Mouse (Mus musculus) kidney, embryonic 14.5 days (tissue): ENCODE results near the gene Arhgap10. TPM values are rescaled to one million over a fixed set of nuclear protein-coding genes. Genes with fewer than 3 reads are reported as not detected.

ENCODE experiments used
- ATAC-seq: fragments of 200-750 bp; cut with Nextera tagmentation; 2 replicates; pipeline ENCODE4 v1.8.0; 2017; ENCODE audit warnings: moderate number of reproducible peaks, mild to moderate bottlenecking, moderate TSS enrichment, moderate library complexity; ENCODE audit not compliant: low FRiP score, low TSS enrichment
- H3K27ac ChIP-seq: fragments of 300-500 bp; sonication (generic); 2 replicates; pipeline ENCODE4 v1.5.1; 2014; ENCODE audit warnings: low read depth, mild to moderate bottlenecking, low read length, moderate library complexity, mixed read lengths
- H3K27me3 ChIP-seq: fragments of 300-500 bp; sonication (generic); 2 replicates; pipeline ENCODE4 v1.6.1; 2014; ENCODE audit warnings: mild to moderate bottlenecking, low read length; ENCODE audit not compliant: control insufficient read depth, insufficient read depth
- H3K36me3 ChIP-seq: fragments of 300-500 bp; sonication (generic); 2 replicates; pipeline ENCODE4 v1.6.1; 2014; ENCODE audit warnings: low read length, mixed read lengths; ENCODE audit not compliant: control insufficient read depth, insufficient read depth
- H3K4me1 ChIP-seq: fragments of 300-500 bp; sonication (generic); 2 replicates; pipeline ENCODE4 v1.6.1; 2014; ENCODE audit warnings: low read length, mixed read lengths; ENCODE audit not compliant: control insufficient read depth, insufficient read depth
- H3K4me2 ChIP-seq: fragments of 300-500 bp; sonication (generic); replicated peaks from 2 replicates; pipeline ENCODE4 v1.6.1; 2014; ENCODE audit warnings: low read depth, mild to moderate bottlenecking, low read length
- H3K4me3 ChIP-seq: fragments of 300-500 bp; sonication (generic); 2 replicates; pipeline ENCODE4 v1.5.1; 2014; ENCODE audit warnings: mild to moderate bottlenecking, low read length
- H3K9ac ChIP-seq: fragments of 300-500 bp; sonication (generic); 2 replicates; pipeline ENCODE4 v1.6.1; 2014; ENCODE audit warnings: low read depth, mild to moderate bottlenecking, low read length, moderate library complexity
- H3K9me3 ChIP-seq: fragments of 300-500 bp; sonication (generic); 2 replicates; pipeline ENCODE4 v1.6.1; 2016; ENCODE audit warnings: low read length; ENCODE audit not compliant: control insufficient read depth
- WGBS: fragments of 180-500 bp; shearing (Covaris S2); extraction: QIAGEN DNeasy Blood & Tissue Kit; methylation state at CpG from one replicate; pipeline ENCODE4 v1.1.7; 2014; 5-methylcytosine and 5-hydroxymethylcytosine counted together
- polyA plus RNA-seq: library from polyadenylated mRNA; unstranded; fragments of >200 nt; fragmentation: Nextera tagmentation; extraction: Ambion mirVana; gene quantifications from 2 replicates; pipeline ENCODE4 v1.2.1, GENCODE M21; 2014

Gene Arhgap10
- polyA plus RNA-seq, 1 experiment from 2014 or later: 29.4 TPM

DNA sequence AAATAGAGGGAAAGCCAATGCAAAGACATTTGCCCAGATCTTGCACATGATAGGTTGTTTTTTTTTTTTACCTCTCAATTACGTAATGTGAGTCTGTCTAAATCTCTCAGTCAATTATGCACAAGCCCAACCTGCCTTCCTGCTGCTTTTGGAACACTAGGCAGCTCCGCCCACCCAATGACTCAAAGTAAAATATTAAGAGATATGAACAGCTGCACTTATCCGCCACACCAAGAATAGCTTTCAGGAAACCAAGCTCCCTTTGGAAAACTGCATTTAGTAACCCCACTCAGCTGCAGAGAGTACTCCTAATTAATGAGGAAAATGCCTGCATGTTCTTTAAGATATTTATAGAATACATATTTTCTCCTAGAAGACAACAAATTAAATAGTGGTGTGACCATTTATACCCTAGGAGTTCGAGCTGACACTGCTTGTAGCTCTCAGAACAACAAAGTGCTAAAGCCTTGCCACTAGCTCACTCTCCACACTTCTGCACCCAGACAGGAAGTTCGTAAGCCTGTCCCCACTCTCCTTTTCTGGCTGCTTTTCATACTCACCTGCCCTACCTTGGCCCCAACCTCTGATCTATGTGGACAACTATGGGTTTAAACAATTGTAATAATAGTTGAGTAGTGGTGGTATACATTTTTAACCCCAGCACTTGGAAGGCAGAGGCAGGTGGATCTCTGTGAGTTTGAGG is 25.2 kb downstream of the Arhgap10 start:
- 73% methylated on average over 5 of the region's 5 CpGs for WGBS
- H3K27ac ChIP-seq: no peak overlapping the region
- H3K4me1 ChIP-seq: peaks cover 42% of the 10 kb centered on the region
- no peak for ATAC-seq
- no peaks in the 10 kb centered on the region for H3K9me3 ChIP-seq
- H3K4me3 ChIP-seq: no peak overlapping the region
- no peak overlapping the region for H3K9ac ChIP-seq
- H3K27me3 ChIP-seq: no peaks in the 10 kb centered on the region
- no peaks in the 10 kb centered on the region for H3K36me3 ChIP-seq
- no peak overlapping the region for H3K4me2 ChIP-seq

GRCm38 (mm10) chr8:77491231-77491923 is 26.4 kb downstream of the Arhgap10 start:
- Histone ChIP-seq H3K4me3 (no peak overlapping the region), H3K36me3 (no peaks in the 10 kb centered on the region), H3K4me1 (peaks cover 37% of the 10 kb centered on the region), H3K27ac (peak overlapping the region; percentile 17; the same call in 1 of the 2 replicates), H3K9ac (no peak overlapping the region), H3K9me3 (no peaks in the 10 kb centered on the region), H3K4me2 (no peak overlapping the region), H3K27me3 (no peaks in the 10 kb centered on the region)
- WGBS: 93% methylated on average over 10 of the region's 10 CpGs
- ATAC-seq: 0 out of 2 replicates have a peak, but pooled peaks have one; percentile 26

DNA sequence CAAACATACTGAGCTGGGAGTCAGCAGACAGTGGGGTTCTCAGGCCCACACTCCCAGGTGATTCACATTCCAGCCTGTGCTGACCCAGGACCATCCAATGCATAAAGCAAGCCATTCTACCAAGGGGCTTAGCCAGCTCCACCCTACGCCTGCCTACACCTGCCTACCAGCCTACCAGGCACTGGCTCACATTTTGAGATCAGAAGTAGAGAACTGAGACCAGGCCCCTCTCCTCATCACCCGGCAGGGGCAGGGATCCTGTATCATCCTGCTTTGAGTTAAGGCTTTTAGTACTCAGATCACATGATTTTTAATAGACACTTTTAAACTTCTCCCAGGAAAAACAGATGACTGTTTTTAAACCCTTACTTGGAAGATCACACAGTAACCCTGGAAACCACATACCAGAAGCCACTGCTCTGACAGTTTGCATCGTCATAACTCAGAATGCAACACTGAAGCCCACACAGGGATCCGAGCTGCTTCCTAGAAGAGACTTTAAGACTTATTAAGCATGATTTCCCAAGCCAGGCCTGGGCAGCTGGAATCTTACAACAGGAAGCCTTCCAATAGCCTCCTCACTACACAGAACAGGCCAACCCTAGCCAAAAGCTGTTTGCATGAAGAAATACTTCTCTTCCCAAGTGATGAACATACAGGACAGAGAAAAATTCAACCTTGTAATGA is 27.5 kb downstream of the Arhgap10 start:
- WGBS: 37% methylated on average over 4 of the region's 4 CpGs
- Histone ChIP-seq H3K36me3 (no peaks in the 10 kb centered on the region), H3K4me3 (no peak overlapping the region), H3K27ac (peak overlapping the region; percentile 73), H3K27me3 (no peaks in the 10 kb centered on the region), H3K9ac (no peak overlapping the region), H3K9me3 (no peaks in the 10 kb centered on the region), H3K4me2 (no peak overlapping the region), H3K4me1 (peaks cover 37% of the 10 kb centered on the region)
- peak; percentile 65; the same call in 1 of the 2 replicates for ATAC-seq

DNA sequence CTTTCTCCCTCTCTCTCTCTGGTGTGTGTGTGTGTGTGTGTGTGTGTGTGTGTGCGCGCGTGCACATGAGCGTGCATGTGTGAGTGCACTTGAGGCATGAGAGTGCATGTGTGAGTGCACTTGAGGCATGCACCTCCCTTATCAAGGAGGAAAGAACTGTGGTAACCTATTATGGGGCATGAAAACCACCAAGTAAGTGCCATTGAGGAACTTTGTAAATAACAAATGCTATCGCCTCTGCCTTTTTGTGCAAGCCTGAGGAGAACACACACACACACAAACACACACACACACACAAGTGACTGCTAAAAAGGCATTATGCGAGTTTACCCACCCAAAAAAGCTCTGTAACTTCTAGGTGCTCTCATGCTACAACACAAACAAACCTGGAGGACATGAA is 28.5 kb downstream of the Arhgap10 start:
- peak overlapping the region; percentile 71; the same call in 1 of the 2 replicates for H3K27ac ChIP-seq
- H3K4me3 ChIP-seq: no peak overlapping the region
- no peak overlapping the region for H3K9ac ChIP-seq
- peaks cover 42% of the 10 kb centered on the region for H3K4me1 ChIP-seq
- ATAC-seq: no peak
- H3K27me3 ChIP-seq: no peaks in the 10 kb centered on the region
- no peaks in the 10 kb centered on the region for H3K36me3 ChIP-seq
- WGBS: 86% methylated on average over 6 of the region's 6 CpGs
- H3K9me3 ChIP-seq: no peaks in the 10 kb centered on the region
- H3K4me2 ChIP-seq: no peak overlapping the region

GRCm38 (mm10) chr8:77488215-77488606 is 29.5 kb downstream of the Arhgap10 start:
- ATAC-seq: no peak
- Histone ChIP-seq H3K9me3 (no peaks in the 10 kb centered on the region), H3K4me3 (no peak overlapping the region), H3K4me2 (no peak overlapping the region), H3K36me3 (no peaks in the 10 kb centered on the region), H3K9ac (no peak overlapping the region), H3K27me3 (no peaks in the 10 kb centered on the region), H3K27ac (peak overlapping the region; percentile 25; the same call in 1 of the 2 replicates), H3K4me1 (peaks cover 42% of the 10 kb centered on the region)
- 36% methylated on average over 4 of the region's 4 CpGs for WGBS

DNA sequence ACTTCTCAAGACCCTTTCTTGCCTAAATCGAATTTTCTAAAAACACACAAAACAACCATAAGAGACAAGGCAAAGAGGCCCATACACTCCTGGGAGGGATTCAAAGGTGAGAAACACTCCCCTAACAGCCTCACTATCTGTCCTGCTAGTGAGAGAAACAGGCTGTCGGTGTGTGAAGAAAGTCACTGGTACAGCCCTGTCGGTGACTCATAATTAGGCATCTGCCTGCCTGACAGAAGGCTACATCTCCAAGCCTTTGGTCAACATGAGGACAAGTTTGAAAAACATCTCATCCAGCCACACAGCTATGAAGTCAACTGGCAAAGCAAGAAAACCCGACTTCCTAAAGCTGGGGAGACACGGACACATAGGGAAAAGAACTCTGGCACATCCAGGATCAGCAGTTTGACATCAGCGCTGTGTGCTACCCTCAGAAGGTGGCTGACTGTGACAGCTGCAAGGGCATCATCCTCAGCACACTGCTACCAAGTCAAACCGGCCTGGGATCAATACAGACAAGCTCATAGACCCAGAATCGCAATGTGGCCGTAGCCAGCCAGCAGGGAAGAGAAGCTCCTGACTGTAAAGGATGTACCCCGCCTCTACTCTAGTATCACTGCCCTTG is 30.1 kb downstream of the Arhgap10 start:
- ATAC-seq: no peak

DNA sequence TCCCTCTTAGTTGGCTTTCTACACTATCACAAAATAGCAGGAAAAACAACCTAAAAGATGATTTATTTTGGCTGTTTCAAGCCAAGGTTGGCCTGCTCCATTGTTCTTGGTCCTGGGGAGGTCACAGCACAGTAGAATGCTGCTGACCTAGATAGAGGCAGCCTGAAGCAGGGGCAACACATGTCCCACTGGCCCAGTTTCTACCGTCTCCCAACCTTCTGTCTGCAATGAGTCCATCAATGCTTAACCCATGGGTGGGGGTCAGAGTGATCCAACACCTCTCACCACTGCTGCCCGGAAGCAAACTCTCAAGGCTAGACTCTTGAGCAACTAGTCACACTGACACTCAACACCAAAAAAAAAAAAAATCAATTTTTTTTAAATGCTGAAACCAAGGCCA is 31.0 kb downstream of the Arhgap10 start:
- no peak overlapping the region for H3K4me2 ChIP-seq
- H3K9ac ChIP-seq: no peak overlapping the region
- H3K4me1 ChIP-seq: peaks cover 39% of the 10 kb centered on the region
- H3K27me3 ChIP-seq: no peaks in the 10 kb centered on the region
- H3K9me3 ChIP-seq: no peaks in the 10 kb centered on the region
- WGBS: 75% methylated on average over 2 of the region's 2 CpGs
- no peaks in the 10 kb centered on the region for H3K36me3 ChIP-seq
- no peak for ATAC-seq
- H3K4me3 ChIP-seq: no peak overlapping the region
- H3K27ac ChIP-seq: no peak overlapping the region

More for the DNA sequence above, 30.1 kb downstream of the Arhgap10 start:
- Histone ChIP-seq H3K27me3 (no peaks in the 10 kb centered on the region), H3K27ac (peak overlapping the region; percentile 25; the same call in 1 of the 2 replicates), H3K4me2 (no peak overlapping the region), H3K9me3 (no peaks in the 10 kb centered on the region), H3K4me3 (no peak overlapping the region), H3K36me3 (no peaks in the 10 kb centered on the region), H3K4me1 (peaks cover 42% of the 10 kb centered on the region), H3K9ac (no peak overlapping the region)
- WGBS: 62% methylated on average over 10 of the region's 10 CpGs

- Histone ChIP-seq H3K4me3 (no peak overlapping the region), H3K36me3 (no peaks in the 10 kb centered on the region), H3K9ac (no peak overlapping the region), H3K27ac (no peak overlapping the region), H3K4me2 (no peak overlapping the region), H3K9me3 (no peaks in the 10 kb centered on the region), H3K4me1 (peaks cover 25% of the 10 kb centered on the region), H3K27me3 (no peaks in the 10 kb centered on the region)
- no peak for ATAC-seq
- WGBS: 75% methylated on average over 5 of the region's 5 CpGs
Observed at GRCm38 (mm10) chr8:77484817-77485216, 32.9 kb downstream of the Arhgap10 start.
